Mouse (Mus musculus) testis, adult 2 months (tissue): Measurements from ENCODE around the gene Oxtr. TPM values are rescaled to one million over a fixed set of nuclear protein-coding genes. Genes with fewer than 3 reads are reported as not detected.
A peak's percentile ranks its signal among the peaks of the same experiment; 100 is the strongest.

Source experiments
- H3K27ac ChIP-seq: fragments of 200-500 bp; 2 replicates; pipeline ENCODE4 v1.5.1; 2012; ENCODE audit warnings: low read depth, low read length; ENCODE audit not compliant: control insufficient read depth, insufficient read depth
- H3K27me3 ChIP-seq: fragments of 200-500 bp; 2 replicates; pipeline ENCODE4 v1.6.1; 2012; ENCODE audit warnings: mild to moderate bottlenecking, low read length, moderate library complexity; ENCODE audit not compliant: control insufficient read depth, insufficient read depth
- H3K36me3 ChIP-seq: fragments of 200-500 bp; 2 replicates; pipeline ENCODE4 v1.6.1; 2012; ENCODE audit warnings: mild to moderate bottlenecking, low read length; ENCODE audit not compliant: control insufficient read depth, insufficient read depth
- H3K4me1 ChIP-seq: fragments of 200-500 bp; 2 replicates; pipeline ENCODE4 v1.6.1; 2012; ENCODE audit warnings: low read length; ENCODE audit not compliant: control insufficient read depth, insufficient read depth
- H3K4me3 ChIP-seq: fragments of 200-500 bp; 2 replicates; pipeline ENCODE4 v1.5.1; 2012; ENCODE audit warnings: low read depth, mild to moderate bottlenecking, low read length, moderate library complexity, mixed read lengths; ENCODE audit not compliant: control insufficient read depth
- CTCF ChIP-seq: fragments of 200-500 bp; IDR thresholded peaks from 2 replicates; pipeline ENCODE4 v1.5.1; 2012; ENCODE audit warnings: low read depth, mild to moderate bottlenecking, inconsistent platforms, low read length, moderate library complexity; ENCODE audit not compliant: control insufficient read depth, insufficient read depth, insufficient replicate concordance
- POLR2A ChIP-seq: fragments of 200-500 bp; IDR thresholded peaks from 2 replicates; pipeline ENCODE4 v1.6.1; 2012; ENCODE audit warnings: low read depth, mild to moderate bottlenecking, inconsistent platforms, low read length, moderate library complexity; ENCODE audit not compliant: control insufficient read depth
- polyA plus RNA-seq: library from polyadenylated mRNA; depleted of rRNA; stranded (reverse); fragments of >200 nt; gene quantifications from 2 replicates; pipeline ENCODE4 v1.2.3, GENCODE M21; 2012; rRNA removed

Oxtr gene
- polyA plus RNA-seq = 2.5 and 2.6 TPM in 2 replicates

GRCm38 (mm10) chr6:112489910-112490559 lies at the start of gene Oxtr:
Gene Oxtr, minus strand, starts transcription at chr6:112489943.
- Histone ChIP-seq H3K27ac (0 out of 2 replicates have a peak within 1 kb of the TSS, but pooled peaks have one; percentile 37), H3K27me3 (no peaks in the 10 kb centered on the region), H3K4me1 (peaks cover 14% of the 10 kb centered on the region), H3K4me3 (peak within 1 kb of the TSS; percentile 48), H3K36me3 (no peaks in the 10 kb centered on the region)
- TF ChIP-seq CTCF = no peak
- TF ChIP-seq POLR2A = no peak

- no peaks in the 10 kb centered on the region for H3K4me1 ChIP-seq
- TF ChIP-seq CTCF = no peak
- TF ChIP-seq POLR2A = no peak
- H3K27me3 ChIP-seq = no peaks in the 10 kb centered on the region
- H3K36me3 ChIP-seq = no peaks in the 10 kb centered on the region
- H3K4me3 ChIP-seq = no peak overlapping the region
- no peak overlapping the region for H3K27ac ChIP-seq
Measured at GRCm38 (mm10) chr6:112525434-112525833, 35.7 kb upstream of the Oxtr start.

DNA sequence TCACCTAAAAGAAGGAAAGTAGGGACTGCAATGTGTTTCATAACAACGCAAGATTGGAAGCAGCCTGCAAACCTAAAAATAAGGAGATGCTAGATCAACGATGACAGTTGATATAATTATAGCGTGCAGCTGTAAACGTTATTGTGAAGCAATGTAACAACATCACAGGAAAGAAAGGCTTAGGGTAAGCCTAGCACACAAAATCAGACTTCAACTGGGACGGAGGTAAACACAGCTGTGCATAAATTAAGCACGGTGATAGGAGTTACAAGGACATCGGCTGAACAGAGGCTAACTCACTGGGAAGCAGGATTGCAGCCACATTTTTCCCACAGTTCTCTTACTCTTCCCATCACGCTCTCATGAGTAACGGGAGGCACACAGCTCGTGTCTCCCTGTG lies 34.7 kb upstream of the Oxtr start:
- H3K4me1 ChIP-seq = no peaks in the 10 kb centered on the region
- H3K36me3 ChIP-seq = no peaks in the 10 kb centered on the region
- no peak overlapping the region for H3K4me3 ChIP-seq
- H3K27me3 ChIP-seq = no peaks in the 10 kb centered on the region
- TF ChIP-seq POLR2A (no peak), CTCF (no peak)
- H3K27ac ChIP-seq = no peak overlapping the region

- H3K27me3 ChIP-seq = no peaks in the 10 kb centered on the region
- no peaks in the 10 kb centered on the region for H3K36me3 ChIP-seq
Measured at GRCm38 (mm10) chr6:112517991-112518390, 28.2 kb upstream of the Oxtr start.

DNA sequence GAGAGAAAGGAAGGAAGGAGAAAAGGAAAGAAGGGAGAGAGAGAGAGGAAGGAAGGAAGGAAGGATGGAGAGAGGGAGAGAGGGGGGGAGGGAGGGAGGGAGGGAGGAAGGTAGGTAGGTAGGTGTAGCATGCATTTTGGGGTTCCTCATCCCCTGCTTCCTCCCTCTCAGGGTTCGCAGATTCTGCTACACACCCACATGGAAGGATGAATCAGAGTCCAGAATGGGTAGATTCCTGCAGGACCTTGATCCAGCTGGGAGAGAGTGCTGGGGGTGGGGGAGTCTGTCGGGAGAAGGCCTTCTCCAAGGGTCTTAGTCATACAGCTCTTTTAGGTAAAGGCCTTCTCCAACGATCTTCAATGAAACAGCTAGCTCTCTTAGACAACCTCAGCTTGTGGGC lies 27.8 kb upstream of the Oxtr start:
- Histone ChIP-seq H3K36me3 (no peaks in the 10 kb centered on the region), H3K4me3 (no peak overlapping the region), H3K27ac (no peak overlapping the region), H3K27me3 (no peaks in the 10 kb centered on the region), H3K4me1 (no peaks in the 10 kb centered on the region)
- TF ChIP-seq POLR2A = no peak
- TF ChIP-seq CTCF = no peak

More at GRCm38 (mm10) chr6:112517991-112518390, 28.2 kb upstream of the Oxtr start:
- Histone ChIP-seq H3K4me1 (no peaks in the 10 kb centered on the region), H3K27ac (no peak overlapping the region), H3K4me3 (no peak overlapping the region)
- no peak for TF ChIP-seq POLR2A
- TF ChIP-seq CTCF = no peak

- Histone ChIP-seq H3K27ac (no peak overlapping the region), H3K36me3 (no peaks in the 10 kb centered on the region), H3K27me3 (no peaks in the 10 kb centered on the region), H3K4me1 (no peaks in the 10 kb centered on the region), H3K4me3 (no peak overlapping the region)
- TF ChIP-seq POLR2A (no peak), CTCF (no peak)
Measured at GRCm38 (mm10) chr6:112516496-112516895, 26.8 kb upstream of the Oxtr start.

GRCm38 (mm10) chr6:112514591-112514990 lies 24.8 kb upstream of the Oxtr start:
- TF ChIP-seq POLR2A (no peak), CTCF (no peak)
- Histone ChIP-seq H3K4me1 (no peaks in the 10 kb centered on the region), H3K36me3 (no peaks in the 10 kb centered on the region), H3K4me3 (no peak overlapping the region), H3K27ac (no peak overlapping the region), H3K27me3 (no peaks in the 10 kb centered on the region)

- no peaks in the 10 kb centered on the region for H3K36me3 ChIP-seq
- H3K4me1 ChIP-seq = no peaks in the 10 kb centered on the region
- H3K4me3 ChIP-seq = no peak overlapping the region
- no peak overlapping the region for H3K27ac ChIP-seq
- H3K27me3 ChIP-seq = no peaks in the 10 kb centered on the region
- TF ChIP-seq POLR2A = no peak
- TF ChIP-seq CTCF = no peak
Measured at GRCm38 (mm10) chr6:112510346-112510745, 20.6 kb upstream of the Oxtr start.
